8 mouse cellular contexts compared by ENCODE assay signal in genomic region chr11:16753154-16754040, GRCm38 (mm10). TPM values are rescaled to one million over a fixed set of nuclear protein-coding genes. Genes with fewer than 3 reads are reported as not detected.
DNase-seq lines count a peak whose midpoint lies in the region; ATAC-seq and TF ChIP-seq lines count a peak whose summit lies in the region.

No protein-coding gene starts in this region.

- peak overlapping the region; percentile 58; the same call in 1 of the 2 replicates for H3K9ac ChIP-seq in intestine, postnatal 0 days (ENCODE audit: low read depth, low read length)
- peak overlapping the region; percentile 46; the same call in 1 of the 2 replicates for H3K9ac ChIP-seq in midbrain, embryonic 12.5 days (replicated peaks)

- H3K4me1 ChIP-seq in intestine, postnatal 0 days (replicated peaks; ENCODE audit: control insufficient read depth, insufficient read depth, low read length), result no peaks in the 10 kb centered on the region
- peaks cover 14% of the 10 kb centered on the region for H3K4me1 ChIP-seq in midbrain, embryonic 12.5 days

- no peak for ATAC-seq in intestine, postnatal 0 days
- no peak for ATAC-seq in midbrain, embryonic 12.5 days (ENCODE audit: low FRiP score, low read depth)

- no peaks in the 10 kb centered on the region for H3K9me3 ChIP-seq in intestine, postnatal 0 days (ENCODE audit: control insufficient read depth)
- no peaks in the 10 kb centered on the region for H3K9me3 ChIP-seq in midbrain, embryonic 12.5 days

- peak overlapping the region; percentile 98 for H3K4me2 ChIP-seq in intestine, postnatal 0 days (replicated peaks; ENCODE audit: low read depth)
- peak overlapping the region; percentile 95 for H3K4me2 ChIP-seq in midbrain, embryonic 12.5 days (replicated peaks)

- H3K27me3 ChIP-seq in intestine, postnatal 0 days (replicated peaks; ENCODE audit: control insufficient read depth, insufficient read depth, low read length), result no peaks in the 10 kb centered on the region
- H3K27me3 ChIP-seq in midbrain, embryonic 12.5 days, result peaks cover 43% of the 10 kb centered on the region

- peak overlapping the region; percentile 75 for H3K27ac ChIP-seq in layer of hippocampus, adult 2 months
- no peak overlapping the region for H3K27ac ChIP-seq in intestine, postnatal 0 days (ENCODE audit: low read depth, low read length)
- no peak overlapping the region for H3K27ac ChIP-seq in midbrain, embryonic 12.5 days (replicated peaks)

- DNase-seq in layer of hippocampus, adult 2 months (ENCODE audit: low spot score in 2 of 2), result no peak
- no peak for DNase-seq in layer of hippocampus, adult 9-10 months (ENCODE audit: low spot score)
- DNase-seq in fibroblast of lung, adult 2 months (ENCODE audit: low read depth), result peak; percentile 37
- DNase-seq in embryo, embryonic 10.5 days (ENCODE audit: low spot score), result no peak
- no peak for DNase-seq in MN1 (ENCODE audit: low spot score)
- DNase-seq in cerebellum, adult 9-11 months, result no peak

- no peak for TF ChIP-seq CTCF in layer of hippocampus, adult 2 months (conservative IDR thresholded peaks at IDR 0.05)
- TF ChIP-seq CTCF in intestine, postnatal 0 days (IDR thresholded peaks at IDR 0.05; ENCODE audit: low read depth), result no peak

- H3K4me3 ChIP-seq in layer of hippocampus, adult 2 months, result peak overlapping the region; percentile 60
- H3K4me3 ChIP-seq in intestine, postnatal 0 days (ENCODE audit: low read depth, low read length), result peak overlapping the region; percentile 91
- H3K4me3 ChIP-seq in midbrain, embryonic 12.5 days, result peak overlapping the region; percentile 56

- 21% methylated on average over 18 of the region's 18 CpGs for WGBS in intestine, postnatal 0 days
- WGBS in midbrain, embryonic 12.5 days, result 42% methylated on average over 18 of the region's 18 CpGs

- no peaks in the 10 kb centered on the region for H3K36me3 ChIP-seq in intestine, postnatal 0 days (ENCODE audit: control insufficient read depth, insufficient read depth)
- H3K36me3 ChIP-seq in midbrain, embryonic 12.5 days, result no peaks in the 10 kb centered on the region

RNA-seq across cellular contexts. Expression of gene Egfr, which starts 1.4 kb away (rescaled TPM):
- total RNA-seq in layer of hippocampus, adult 2 months (2021), result 10 to 100 TPM; 12.3 to 12.9 TPM
- 5.0 and 7.0 TPM in 2 replicates for polyA plus RNA-seq in intestine, postnatal 0 days (2015; fragmentation: Nextera tagmentation; extraction: Ambion mirVana)
- polyA plus RNA-seq in midbrain, embryonic 12.5 days (2016; fragmentation: Nextera tagmentation; extraction: Ambion mirVana), result 3.5 and 5.8 TPM in 2 replicates
